Mouse (Mus musculus) megakaryocyte, adult 5-6 weeks (primary cell): ENCODE results near the gene Vstm2l. TPM values are rescaled to one million over a fixed set of nuclear protein-coding genes. Genes with fewer than 3 reads are reported as not detected.
A peak's percentile ranks its signal among the peaks of the same experiment; 100 is the strongest.

Source experiments
- ATAC-seq: 2 replicates; pipeline ENCODE4 v1.8.0; 2016; ENCODE audit warnings: mild to moderate bottlenecking, inconsistent platforms; ENCODE audit not compliant: poor library complexity, severe bottlenecking
- total RNA-seq, 2 experiments: library from RNA; stranded (forward) in 1 of 2; stranded (reverse) in 1 of 2; fragments of 153-499, 151-499 nt in 1 of 2; fragments of 221-1000, 200-1000 nt in 1 of 2; gene quantifications; 2 replicates each; pipeline versions ENCODE4 v1.2.3 to v1.2.4; 2015 to 2017

Vstm2l gene
- total RNA-seq, 2 experiments from 2014 or later = not detected

- ATAC-seq = no peak
Measured at GRCm38 (mm10) chr2:157988416-157989190, 74.2 kb downstream of the Vstm2l start.

- no peak; the same call in 1 of the 2 replicates for ATAC-seq
Measured at GRCm38 (mm10) chr2:157989946-157990345, 75.5 kb downstream of the Vstm2l start.

GRCm38 (mm10) chr2:157991026-157991425, 76.6 kb downstream of the Vstm2l start:
- ATAC-seq = peak; percentile 98

- ATAC-seq = no peak
Measured at GRCm38 (mm10) chr2:157992501-157992900, 78.0 kb downstream of the Vstm2l start.

Other genes with a start within 250 kb of the Vstm2l start
- gene Ctnnbl1, start 177.3 kb upstream of the Vstm2l start, total RNA-seq (2015) = 13.5 and 20.0 TPM in 2 replicates
- gene Ctnnbl1, start 177.3 kb upstream of the Vstm2l start, total RNA-seq (2017) = 35.2 and 35.9 TPM in 2 replicates
- gene Tti1, start 113.8 kb downstream of the Vstm2l start, total RNA-seq (2015) = 11.7 and 22.2 TPM in 2 replicates
- 18.7 and 19.7 TPM in 2 replicates for gene Tti1, start 113.8 kb downstream of the Vstm2l start, total RNA-seq (2017)
- gene Rprd1b, start 113.8 kb downstream of the Vstm2l start, total RNA-seq (2015) = 26.7 and 26.9 TPM in 2 replicates
- gene Rprd1b, start 113.8 kb downstream of the Vstm2l start, total RNA-seq (2017) = 17.0 and 21.7 TPM in 2 replicates
- gene Tgm2, start 231.8 kb downstream of the Vstm2l start, total RNA-seq (2015) = 0.71 and 1.0 TPM in 2 replicates
- 2.1 and 2.6 TPM in 2 replicates for gene Tgm2, start 231.8 kb downstream of the Vstm2l start, total RNA-seq (2017)